Mouse (Mus musculus) adrenal gland, postnatal 36 days (tissue): ENCODE results near the gene Tmem230. TPM values are rescaled to one million over a fixed set of nuclear protein-coding genes. Genes with fewer than 3 reads are reported as not detected.
"Not testable (repeated sequence)": the region's sequence is repeated elsewhere in the genome, so short reads cannot be mapped to it uniquely, and the experiment has no call there.

Experiments
- DNase-seq, 2 experiments: peaks; one replicate each; pipeline ENCODE4 v3.0.0; 2021; ENCODE audit warnings: mixed read lengths in 1 of 2
- total RNA-seq, 2 experiments: library from RNA; stranded (reverse); gene quantifications; 2 replicates each; pipeline ENCODE4 v1.2.3; 2021

The Tmem230 gene
- total RNA-seq, 2 experiments from 2014 or later = 42.7 to 48.1 TPM

DNA sequence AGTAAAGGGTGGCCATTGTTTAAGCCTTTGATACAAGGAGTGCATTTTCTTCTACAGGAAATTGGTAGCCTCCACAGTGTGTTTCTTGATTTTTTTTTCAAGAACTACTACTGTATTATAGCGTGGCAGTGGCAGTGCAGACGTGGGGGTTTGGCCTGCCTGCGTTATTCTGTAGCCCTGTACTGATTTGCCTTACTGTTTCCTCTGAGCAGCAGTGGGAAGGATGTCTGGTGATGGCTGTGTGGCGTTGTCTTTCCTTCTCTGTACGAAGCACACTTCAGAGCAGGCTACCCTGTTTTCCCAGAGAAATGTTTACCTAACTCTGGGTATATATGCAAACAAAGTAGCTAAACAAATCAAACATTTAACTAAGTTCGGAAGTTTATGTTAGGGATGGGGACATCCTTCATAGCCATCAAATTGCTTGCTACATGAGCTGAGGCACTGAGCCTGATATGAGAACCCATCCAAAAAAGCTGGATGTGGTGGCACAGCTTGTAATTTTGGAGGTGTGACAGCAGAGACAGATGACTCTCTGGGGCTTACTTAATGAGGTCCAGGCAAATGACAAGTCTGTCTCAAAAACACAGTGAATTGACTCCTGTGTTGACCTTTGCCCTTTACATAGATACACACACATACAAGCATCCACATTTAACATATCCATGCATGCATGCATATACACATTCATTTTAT is 25.2 kb upstream of the Tmem230 start:
- no peak for DNase-seq

DNA sequence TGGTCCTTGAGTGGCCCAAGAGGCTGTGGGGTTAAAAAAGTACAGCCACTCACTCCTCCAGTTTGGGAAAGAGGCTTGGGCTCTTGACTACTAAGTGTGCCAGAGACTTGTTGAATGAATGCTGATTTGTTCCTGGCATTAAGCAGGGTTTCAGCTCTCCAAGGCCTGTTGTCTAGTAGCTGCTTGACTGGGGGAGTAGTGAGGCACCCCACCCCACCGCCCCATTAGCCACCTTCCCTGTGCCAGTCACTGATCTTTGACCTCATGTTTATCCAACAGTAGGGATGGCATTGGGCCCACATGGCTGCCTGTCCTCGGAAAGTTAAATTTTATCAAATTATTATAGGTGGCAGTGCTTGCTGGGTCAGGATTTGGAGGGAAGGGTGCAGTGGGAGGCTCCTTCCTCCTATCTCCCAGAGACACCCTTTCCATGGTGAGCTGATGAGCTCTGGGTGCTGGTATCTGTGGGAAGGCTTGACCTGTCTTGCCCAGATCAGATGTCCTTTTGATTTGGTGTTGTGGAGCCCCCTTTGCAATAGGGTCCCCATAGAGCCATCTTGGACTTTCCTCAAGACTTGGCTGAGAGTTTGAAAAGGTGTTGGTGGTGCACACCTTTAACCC is 22.8 kb upstream of the Tmem230 start:
- DNase-seq = no peak

DNA sequence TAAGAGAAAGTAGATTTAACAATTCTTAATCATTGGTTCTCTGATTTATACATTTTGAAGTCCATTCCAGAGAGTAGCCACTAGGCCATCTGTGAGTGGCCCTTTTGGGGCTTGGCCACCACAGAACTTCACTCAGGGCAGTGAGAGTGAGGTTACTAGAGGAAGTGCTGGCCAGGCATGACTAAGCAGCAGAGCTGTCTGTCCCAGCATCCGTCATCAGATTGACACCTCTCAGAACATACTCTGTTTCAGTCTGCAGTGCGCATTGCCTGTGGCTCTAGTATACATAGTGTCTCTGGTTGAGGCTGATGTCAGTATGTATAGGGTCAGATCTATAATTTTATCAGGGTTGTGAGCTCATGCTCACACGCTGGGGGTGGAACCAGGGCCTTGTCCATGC is 21.6 kb upstream of the Tmem230 start:
- peak; percentile 25 to 37 for DNase-seq

DNA sequence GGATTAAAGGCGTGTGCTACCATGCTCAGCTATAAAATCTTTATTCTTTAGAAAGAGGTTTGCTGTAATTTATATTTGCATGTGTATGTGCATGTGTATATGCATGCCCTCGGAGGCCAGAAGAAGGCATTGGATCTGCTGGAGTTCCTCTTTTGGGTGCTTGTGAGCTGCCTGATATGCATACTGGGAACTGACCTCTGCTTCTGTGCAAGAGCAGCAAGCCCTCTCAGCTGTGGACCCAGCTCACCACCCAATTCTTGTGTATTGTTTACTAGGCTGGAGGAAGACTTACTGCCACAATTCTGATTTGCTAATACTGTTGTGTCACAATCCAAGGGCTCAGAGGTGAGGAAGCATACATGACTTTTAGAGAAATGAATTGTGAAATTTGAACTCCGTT is 18.5 kb upstream of the Tmem230 start:
- no peak for DNase-seq

DNA sequence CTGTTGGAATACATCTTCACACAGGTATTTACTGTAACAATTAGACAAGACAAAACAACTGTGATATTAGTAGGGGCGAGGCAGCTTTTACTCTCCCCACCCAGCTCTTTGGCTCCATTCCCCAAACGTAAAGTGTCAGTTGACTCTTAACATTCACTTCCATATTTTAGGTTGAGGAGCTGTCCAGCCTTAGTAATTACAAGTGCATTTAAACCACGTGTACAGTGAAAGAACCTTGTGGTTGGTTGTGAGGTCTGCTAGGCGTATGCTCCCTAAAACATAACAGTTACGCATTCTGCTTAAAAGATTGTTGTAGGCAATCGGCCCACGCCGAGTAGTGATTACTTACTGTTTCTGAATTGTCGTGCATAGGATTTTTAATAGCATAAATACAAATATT is 17.6 kb upstream of the Tmem230 start:
- no peak for DNase-seq

DNA sequence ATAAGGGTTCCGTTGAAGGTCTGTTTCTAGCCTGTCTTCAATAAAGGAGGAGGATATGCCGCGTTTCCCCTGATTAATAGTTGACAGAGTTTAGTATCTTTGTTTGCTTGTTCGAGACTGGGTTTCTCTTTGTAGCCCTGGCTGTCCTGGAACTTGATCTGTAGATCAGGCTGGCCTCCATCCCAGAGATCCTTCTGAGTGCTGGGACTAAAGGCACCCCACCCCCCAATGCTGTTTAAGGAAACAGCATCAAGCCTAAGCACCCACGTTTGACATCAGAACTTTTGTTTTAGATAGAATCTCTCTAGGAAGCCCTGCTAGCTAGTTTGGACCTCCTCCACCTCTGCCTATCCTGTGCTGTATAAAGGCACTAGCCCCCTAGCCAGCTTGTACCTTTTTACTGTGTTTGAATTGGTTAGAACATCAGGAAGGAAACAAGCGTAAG is 16.7 kb upstream of the Tmem230 start:
- no peak for DNase-seq

DNA sequence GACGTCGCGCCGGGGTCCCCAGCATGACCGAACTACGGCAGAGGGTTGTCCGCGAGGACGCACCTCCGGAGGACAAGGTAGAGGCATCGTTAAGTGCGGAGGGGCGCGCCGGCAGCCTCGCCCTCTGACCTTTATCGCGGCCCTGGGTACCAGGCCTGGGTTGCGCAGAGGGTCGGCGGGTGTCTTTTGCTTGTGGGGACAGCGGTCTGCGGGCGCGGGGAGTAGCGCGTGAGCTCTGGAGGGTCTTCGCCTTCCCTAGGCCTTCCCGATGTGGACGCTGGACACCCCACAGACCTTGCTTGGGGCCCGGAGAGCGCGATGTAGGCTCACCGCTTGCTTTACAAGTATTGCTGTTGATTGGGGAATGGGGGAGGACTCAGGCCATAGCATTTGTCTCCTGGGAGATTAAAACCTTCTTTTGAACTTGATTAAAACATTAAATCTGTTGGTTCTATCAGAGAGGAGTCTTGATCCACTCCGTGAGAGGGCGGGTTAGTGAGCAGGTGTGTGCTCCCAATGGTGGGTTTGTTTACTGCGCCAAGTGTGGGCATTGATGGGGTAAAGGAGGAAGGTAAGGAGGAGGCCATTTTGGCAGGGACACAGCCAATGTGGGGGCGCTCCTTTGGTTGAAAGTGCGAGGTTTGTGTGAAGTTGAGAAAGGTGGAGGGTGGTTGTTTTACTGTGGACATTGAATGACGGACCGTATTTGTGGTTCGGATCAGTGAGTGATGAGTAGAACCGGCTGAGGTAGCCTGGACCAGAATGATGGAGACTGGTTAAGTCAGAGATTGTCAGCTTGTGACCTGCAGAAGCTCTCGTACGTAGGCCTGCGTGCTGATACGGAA is 16.0 kb upstream of the Tmem230 start:
- DNase-seq = peak; percentile 20 to 38

DNA sequence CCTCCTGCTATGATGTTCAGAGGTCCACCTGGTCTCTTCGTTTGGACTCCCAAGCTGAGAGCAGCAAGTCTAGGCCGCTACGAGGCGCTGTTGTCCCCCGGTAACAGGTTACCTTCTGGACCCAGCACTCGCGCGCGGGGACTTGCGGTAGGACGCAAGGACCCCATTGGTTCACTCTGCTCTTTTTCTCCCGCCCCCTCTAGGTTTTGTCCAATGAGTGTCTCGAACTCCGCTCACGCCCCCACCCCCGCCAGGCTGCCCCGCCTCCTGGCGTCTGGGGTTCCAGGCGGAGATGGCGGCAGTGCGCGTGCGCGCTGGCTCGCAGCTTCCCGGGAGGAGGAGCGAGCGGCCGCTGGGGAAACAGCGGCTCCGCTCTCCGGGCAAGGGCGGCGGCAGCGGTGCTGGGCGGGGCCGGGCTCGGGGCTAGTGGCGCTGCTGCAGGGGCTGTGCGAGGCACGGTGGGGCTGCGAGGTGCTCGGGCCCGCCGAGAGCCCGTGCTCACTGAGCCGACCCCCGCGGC is 15.3 kb upstream of the Tmem230 start, which contains the start of gene Cds2:
Gene Cds2 (plus strand): TSS at position 270 of the 520 bp plus-strand sequence.
- peak; percentile 100 for DNase-seq

DNA sequence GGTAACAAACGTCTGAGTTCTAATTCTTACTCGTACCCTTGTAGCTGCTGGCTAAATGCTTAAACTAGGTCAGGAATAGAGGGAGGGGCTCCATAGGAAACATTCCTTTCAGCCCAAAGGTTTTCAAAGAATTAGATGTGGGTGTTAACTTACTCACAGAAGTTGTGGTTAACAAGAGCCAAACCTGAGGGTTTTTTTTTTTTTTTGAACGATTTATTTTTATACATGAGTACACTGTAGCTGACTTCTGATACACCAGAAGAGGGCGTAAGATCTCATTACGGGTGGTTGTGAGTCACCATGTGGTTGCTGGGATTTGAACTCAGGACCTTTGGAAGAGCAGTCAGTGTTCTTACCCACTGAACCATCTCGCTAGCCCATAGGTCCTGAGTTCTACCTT is 14.6 kb upstream of the Tmem230 start:
- no peak for DNase-seq

DNA sequence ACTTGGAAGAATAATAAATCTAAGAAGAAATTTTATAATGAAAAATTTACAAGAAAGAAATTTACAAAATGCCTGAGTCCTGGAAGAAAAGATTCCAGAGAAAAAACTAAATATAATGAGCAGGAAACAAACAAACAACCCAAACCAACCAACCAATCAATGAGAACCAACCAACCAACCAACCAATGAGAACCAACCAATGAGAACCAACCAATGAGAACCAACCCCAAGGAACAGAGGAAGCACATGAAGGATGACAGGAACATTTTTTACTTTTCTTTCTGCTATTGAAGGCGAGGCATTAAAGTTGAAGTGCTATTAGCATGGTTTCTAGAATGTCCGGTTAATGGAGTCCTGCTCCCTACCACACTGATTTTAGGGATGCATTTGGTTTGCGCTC is 13.0 kb upstream of the Tmem230 start:
- DNase-seq = no peak

DNA sequence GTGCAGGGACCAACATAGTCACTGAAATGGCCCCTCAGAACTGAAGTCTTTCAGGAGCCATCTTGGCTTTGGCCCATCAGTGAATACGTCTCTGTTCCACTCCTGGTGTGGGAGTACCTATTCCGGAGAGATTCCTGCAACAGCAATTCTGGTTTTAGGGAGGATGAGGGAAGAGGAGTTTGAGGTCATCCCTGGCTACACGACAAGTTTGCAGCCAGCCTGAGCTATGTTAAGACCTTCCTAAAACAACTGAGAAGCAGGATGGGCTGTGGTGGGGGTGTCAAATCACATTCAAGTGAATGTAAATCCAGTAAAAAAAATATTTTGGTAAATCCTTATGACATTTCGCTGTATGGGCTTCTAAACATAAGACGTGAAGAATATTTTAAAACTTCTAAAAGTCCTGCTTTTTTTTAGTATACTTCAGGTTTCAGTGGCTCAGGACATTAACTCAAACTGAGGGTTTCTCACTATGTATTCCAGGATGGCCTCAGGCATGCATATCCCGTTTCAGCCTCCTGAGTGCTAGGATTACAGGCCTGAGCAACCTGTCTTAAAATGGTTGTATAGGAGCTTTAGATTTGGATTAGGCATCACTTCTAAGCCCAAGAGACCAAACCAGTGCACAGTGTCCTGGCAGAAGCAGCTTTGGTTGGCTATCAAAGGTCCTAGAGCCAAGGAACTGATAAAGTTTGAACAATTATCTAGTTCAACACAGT is 9.9 kb upstream of the Tmem230 start:
- no peak for DNase-seq

DNA sequence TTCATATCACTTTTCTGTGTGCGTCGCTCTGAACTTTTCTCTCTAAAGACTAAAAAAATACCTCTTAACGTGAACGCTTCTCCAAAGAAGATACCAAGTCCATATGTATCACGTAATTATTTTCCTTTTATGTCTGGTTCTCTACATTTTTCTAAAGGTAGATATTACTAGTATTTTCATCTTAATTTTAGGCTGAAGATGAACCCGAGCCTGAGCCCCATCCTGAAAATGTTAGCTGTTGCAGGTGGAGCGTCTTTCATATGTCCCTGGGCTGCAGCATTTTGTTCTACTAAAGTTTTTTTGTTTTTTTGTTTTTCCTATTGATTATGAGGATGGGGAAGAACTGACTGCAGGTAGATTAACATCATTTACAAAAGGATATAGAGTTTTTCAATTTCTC is 6.0 kb upstream of the Tmem230 start:
- DNase-seq = no peak

DNA sequence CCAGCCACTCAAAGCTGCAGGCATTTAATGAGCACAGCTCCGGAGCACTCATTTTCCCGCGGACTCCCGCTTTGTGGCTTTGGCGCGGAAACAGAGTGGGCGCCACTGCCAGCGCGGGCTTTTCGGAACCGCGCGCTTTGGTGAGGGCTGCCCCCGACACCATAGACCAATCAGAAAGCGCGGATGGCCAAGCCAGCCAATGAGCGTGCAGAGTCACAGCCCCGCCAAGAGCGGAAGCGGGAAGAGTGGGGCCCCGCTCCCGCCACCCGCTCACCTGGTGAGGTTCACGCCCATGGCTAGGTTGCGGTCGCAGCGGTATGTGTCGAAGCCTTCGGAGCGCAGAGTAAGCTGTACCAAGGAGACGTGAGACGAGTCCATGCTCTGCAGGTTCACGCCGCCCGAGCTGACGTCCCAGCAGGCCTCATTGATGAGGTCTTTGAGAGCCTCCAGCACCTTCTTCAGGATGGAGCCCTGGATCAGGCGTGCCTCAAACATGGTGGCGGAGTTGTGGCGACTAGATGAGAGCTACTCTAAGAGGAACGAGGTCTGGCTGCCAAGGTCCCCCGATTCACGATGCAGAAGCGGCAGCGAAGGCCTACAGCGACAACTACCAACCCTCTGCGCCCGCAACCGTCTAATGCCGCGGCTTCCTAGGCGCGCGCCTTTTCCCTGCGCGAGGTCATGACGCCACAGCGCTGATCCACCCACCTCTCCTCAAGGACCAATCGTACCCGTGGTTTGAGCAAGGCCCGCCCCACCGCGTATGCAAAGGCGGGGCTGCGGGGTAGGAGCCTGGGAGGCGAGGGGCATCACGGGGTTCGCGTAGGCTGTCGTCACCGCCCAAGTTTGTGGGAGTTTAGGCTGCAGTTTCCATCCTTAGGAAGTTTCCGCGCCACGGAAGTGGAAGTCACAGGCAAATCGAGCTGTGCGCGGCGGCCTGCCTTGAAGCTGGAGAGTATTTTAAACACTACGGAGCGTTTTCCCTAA is 5.2 kb upstream of the Tmem230 start, which contains the start of gene Pcna:
Gene Pcna (minus strand): TSS at position 773 of the 987 bp plus-strand sequence.
- peak; percentile 98 to 99 for DNase-seq

DNA sequence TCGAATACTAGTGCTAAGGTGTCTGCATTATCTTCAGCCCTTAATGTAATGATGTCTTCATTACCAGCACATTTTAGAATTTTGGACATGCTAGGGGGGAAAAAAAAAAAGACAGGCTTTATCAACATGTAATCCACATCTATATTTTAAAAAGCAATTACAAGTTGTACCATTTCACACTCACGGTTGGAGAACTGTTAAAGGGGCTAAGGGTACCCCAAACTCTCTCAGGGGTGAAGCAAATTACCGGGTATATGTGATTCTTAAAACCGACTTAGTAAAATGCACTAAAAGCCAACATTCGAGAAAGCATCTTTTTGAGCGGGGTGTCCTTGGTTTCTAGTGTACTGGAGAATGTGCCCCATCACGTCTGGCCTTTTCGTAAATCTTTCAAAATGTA is 4.3 kb upstream of the Tmem230 start:
- no peak for DNase-seq

DNA sequence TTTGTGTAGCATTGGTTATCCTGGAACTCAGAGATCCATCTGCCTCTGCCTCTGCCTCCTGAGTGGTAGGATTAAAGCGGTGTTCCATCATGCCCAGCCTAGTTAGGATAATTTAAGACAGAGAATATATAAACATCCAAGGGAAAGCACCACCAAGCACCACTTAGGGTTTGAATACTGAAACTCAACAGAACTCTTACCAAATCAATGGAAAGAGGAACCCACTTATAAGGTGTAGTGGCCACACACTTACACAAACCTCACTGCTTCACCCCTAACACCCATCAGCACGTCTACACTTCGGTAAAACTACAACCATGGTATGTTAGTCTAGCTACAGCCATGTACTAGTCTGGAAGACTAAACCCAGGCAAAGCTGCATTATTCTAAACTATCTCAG is 4.2 kb downstream of the Tmem230 start:
- DNase-seq = no peak

DNA sequence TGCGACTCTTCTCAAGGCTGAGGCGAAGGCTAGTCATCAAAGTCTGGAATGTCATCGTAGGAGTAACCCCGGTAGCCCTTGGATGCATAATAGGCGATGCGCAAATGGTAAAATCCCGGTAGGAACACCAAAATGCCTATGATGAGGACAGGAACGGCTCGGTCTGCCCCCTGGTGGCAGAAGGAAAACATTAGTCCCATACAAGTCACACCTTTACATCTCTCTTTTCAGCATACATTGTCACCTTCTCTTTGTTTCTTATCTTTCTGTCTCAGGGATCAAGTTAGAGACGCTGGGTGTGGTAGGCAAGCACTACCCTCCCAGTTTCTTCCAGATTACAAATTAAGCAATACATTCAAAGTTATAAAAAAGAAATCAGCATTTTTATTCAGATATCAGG is 7.2 kb downstream of the Tmem230 start:
- peak; percentile 69 to 83 for DNase-seq

DNA sequence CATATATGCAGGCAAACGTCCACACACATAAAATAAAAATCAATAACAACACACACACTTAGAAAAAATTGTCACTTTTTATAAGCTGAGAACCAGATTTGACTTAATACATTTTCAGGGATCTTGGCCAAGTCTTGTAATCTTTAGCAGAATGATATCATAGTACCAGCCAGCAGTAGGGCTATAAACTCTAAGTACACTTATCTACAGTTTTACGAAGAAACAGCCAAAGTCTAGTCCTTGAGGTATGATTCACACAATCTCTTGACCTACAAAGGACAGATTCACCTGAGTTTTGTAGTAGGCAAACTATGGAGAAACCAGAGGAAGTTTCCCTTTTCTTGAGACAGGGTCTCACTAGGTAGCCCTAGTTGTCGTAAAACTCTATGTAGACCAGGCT is 8.2 kb downstream of the Tmem230 start:
- DNase-seq = not testable (repeated sequence)

DNA sequence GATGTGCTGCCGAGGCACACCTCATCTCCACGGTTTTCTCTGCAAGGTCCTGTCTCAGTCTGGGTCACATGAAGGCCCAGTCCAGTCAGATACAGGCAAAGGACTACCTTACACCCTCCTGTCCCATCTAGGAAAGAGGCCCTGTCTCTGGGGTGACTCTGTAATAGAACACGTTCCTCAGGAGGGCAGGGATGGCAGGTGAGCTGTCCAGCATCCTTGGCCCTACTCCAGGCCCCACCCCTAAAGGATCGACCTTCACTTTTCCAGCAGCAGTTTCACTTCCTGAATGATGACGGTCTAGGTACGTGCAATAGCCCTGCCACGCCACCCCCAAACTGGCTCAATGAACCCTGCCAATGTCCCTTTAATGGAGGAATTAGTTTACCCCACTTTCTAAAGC is 11.6 kb downstream of the Tmem230 start:
- DNase-seq = peak in 1 of 2 experiments; percentile 28

DNA sequence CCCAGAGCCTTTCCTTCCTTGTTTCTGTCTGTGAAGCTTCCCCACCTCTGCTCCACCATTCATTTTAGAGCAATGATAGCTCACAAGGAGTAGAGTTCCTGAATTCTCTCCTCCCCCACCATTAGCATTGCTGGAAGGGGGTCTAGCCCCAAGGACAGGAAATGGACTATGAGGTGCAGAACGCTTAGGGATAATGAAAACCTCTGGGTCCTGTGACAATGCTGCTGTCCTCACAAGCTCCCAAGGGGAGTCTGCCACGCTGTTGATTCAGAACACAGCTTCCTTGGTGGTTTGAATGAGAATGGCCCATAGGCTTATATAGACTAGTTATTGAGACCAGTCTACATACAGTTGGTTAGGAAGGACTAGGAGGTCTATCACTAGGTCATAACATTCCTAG is 12.3 kb downstream of the Tmem230 start:
- no peak for DNase-seq

DNA sequence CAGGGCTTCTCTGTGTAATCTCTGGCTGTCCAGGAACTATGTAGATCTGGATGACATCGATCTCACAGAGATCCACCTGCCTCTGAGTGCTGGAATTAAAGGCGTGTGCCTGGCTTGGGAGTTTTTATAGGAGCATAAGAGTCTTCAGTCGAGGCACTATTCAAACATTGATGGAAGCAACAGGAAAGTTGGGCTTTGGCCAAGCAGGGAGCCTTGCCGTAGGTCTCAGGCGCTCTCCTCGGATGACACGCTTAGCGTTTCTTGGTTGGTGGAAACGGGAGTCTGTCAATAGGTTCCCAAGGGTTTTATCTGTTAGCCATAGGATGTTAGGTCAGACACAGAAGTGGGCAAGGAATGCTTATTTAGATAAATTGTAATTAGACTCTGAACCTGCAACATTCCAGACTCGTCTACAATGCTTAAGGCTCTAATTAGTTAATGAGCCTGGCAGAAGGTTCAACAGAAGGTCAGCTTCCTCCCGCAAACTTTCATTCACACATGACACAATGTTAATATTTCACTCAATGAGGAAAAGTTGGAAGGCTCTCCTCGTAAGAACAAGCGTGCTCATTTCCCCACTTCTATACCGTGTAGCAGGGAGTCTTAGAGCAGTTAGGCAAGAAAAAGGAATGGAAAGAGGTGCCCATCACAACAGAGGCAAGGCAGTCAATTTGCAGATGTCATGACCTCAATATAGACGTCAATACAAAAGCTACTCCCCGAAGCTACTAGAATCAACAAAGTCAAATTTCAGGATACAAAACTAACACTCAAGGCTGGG is 13.4 kb downstream of the Tmem230 start:
- DNase-seq = no peak
